Mouse (Mus musculus) heart, postnatal 0 days (tissue): ENCODE results near the gene Dtx3l.

Experiments used
- CTCF ChIP-seq: IDR thresholded peaks from 2 replicates; pipeline ENCODE4 v1.5.1; 2016; ENCODE audit warnings: antibody characterized with exemption, control low read depth, low read depth
- EP300 ChIP-seq: IDR thresholded peaks from 2 replicates; pipeline ENCODE4 v1.6.1; 2016; ENCODE audit warnings: antibody characterized with exemption, low read depth

DNA sequence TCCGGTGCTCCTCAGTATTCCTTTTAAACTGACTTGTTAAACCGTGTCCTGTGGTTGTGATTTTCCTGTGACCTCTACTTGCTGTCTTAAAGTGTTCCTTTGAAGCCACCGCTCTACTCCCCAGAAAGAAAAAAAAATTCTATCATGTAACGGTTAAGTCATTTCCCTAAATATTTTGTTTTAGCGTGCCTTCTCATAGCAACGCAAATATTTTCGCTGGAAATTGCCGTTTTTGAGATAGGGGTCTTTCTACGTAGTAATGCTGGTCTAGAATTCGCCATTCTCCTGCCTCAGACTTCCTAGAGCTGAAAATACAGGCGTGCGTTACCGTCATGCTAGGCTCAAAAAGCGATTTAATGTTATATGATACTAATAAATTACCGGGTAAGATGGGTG lies 43.6 kb upstream of the Dtx3l start:
- TF ChIP-seq CTCF (no peak), EP300 (no peak)
